Mouse (Mus musculus): ENCODE measurements around the gene Nell1.

DNA sequence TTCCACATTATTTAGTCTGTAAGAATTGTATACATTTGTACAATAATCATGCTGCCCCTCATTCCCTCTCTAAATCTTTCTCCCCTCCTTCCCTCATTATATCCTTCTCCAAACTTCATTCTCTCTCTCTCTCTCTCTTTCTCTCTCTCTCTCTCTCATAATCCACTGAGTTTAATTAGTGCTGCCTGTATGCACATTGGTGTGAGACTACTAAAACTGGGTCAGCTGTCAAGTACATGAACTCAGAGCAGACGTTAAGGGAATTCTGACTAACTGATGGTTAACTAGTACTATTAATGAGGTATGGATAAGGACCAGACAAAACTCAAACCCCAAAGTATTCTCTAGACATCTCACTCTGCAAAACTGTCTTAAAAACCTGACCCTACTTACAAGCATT is 702.8 kb downstream of the Nell1 start:
- no peak for TF ChIP-seq EP300 (IDR thresholded peaks at IDR 0.05; ENCODE audit: low read depth)
- TF ChIP-seq CTCF (IDR thresholded peaks at IDR 0.05; ENCODE audit: low read depth) = no peak
